Mouse (Mus musculus) kidney, embryonic 15.5 days (tissue): ENCODE results near the gene Nacad. TPM values are rescaled to one million over a fixed set of nuclear protein-coding genes. Genes with fewer than 3 reads are reported as not detected.

ENCODE experiments used
- polyA plus RNA-seq: library from polyadenylated mRNA; unstranded; fragments of >200 nt; fragmentation: Nextera tagmentation; extraction: Ambion mirVana; gene quantifications from 2 replicates; pipeline ENCODE4 v1.2.1, GENCODE M21; 2015

Gene Nacad
- polyA plus RNA-seq, 1 experiment from 2014 or later: 3.7 TPM

Other genes starting within 250 kb of the Nacad start
- gene Zmiz2, start 217.0 kb downstream of the Nacad start, polyA plus RNA-seq: 11.4 and 12.4 TPM in 2 replicates
- 5,533 and 6,211 TPM in 2 replicates for gene Ppia, start 190.6 kb downstream of the Nacad start, polyA plus RNA-seq
- 552 and 602 TPM in 2 replicates for gene H2afv, start 161.6 kb downstream of the Nacad start, polyA plus RNA-seq
- gene Purb, start 130.1 kb downstream of the Nacad start, polyA plus RNA-seq: 29.2 and 29.6 TPM in 2 replicates
- 1.0 and 1.4 TPM in 2 replicates for gene Myo1g, start 85.1 kb downstream of the Nacad start, polyA plus RNA-seq
- gene Ccm2, start 59.2 kb downstream of the Nacad start, polyA plus RNA-seq: 79.0 and 89.6 TPM in 2 replicates
- gene Tbrg4, start 20.0 kb upstream of the Nacad start, polyA plus RNA-seq: 43.0 and 46.4 TPM in 2 replicates
- not detected in 2 replicates for gene Wap, start 32.6 kb upstream of the Nacad start, polyA plus RNA-seq
- 10.8 and 11.7 TPM in 2 replicates for gene Ramp3, start 52.5 kb upstream of the Nacad start, polyA plus RNA-seq
- gene Gm11983, start 231.6 kb upstream of the Nacad start, polyA plus RNA-seq: not detected in 2 replicates